Mouse (Mus musculus): ENCODE data around the gene Robo1.

GRCm38 (mm10) chr16:72639332-72639940 is 331.3 kb downstream of the Robo1 start:
- no peak for TF ChIP-seq CTCF (IDR thresholded peaks at IDR 0.05; ENCODE audit: low read depth)
- TF ChIP-seq EP300 (optimal IDR thresholded peaks at IDR 0.05), result no peak
